Mouse (Mus musculus) embryonic facial prominence, embryonic 14.5 days (tissue): Measurements from ENCODE around the gene Gm17019. TPM values are rescaled to one million over a fixed set of nuclear protein-coding genes. Genes with fewer than 3 reads are reported as not detected.

Source experiments
- polyA plus RNA-seq: library from polyadenylated mRNA; unstranded; fragments of >200 nt; fragmentation: Nextera tagmentation; extraction: Ambion mirVana; gene quantifications from 2 replicates; pipeline ENCODE4 v1.2.1, GENCODE M21; 2014

Gm17019 gene
- polyA plus RNA-seq, 1 experiment from 2014 or later: not detected

Other genes starting within 250 kb of the Gm17019 start
- not detected in 2 replicates for gene Gm9758, start 118.1 kb downstream of the Gm17019 start, polyA plus RNA-seq
- gene Speer4e, start 94.6 kb downstream of the Gm17019 start, polyA plus RNA-seq: not detected in 2 replicates
- not detected in 2 replicates for gene Gm10354, start 54.1 kb downstream of the Gm17019 start, polyA plus RNA-seq